Mouse (Mus musculus): ENCODE results near the gene Syndig1. TPM values are rescaled to one million over a fixed set of nuclear protein-coding genes. Genes with fewer than 3 reads are reported as not detected.

Syndig1 gene
- polyA plus RNA-seq, 1 experiment = 9.9 TPM

DNA sequence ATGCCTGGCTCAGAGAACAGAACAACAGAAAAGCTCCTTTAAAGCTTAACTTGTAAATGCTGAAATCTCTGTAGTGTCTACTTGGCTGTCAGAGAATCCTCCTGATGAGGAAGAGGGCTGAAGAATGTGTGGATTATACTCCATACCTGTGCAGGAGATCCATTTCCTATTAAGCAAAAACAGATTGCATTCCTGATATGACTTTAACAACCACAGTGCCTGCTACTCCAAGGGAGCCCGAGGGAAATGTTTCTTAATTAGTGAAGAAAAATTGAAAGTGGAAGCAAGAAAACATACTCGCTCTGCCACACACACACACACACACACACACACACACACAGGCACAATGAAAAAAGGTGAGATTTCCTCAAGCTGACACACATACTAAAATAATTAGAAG, 41.5 kb downstream of the Syndig1 start:
- DNase-seq (ENCODE audit: low read depth, low spot score) = no peak
- 62% methylated on average over 2 of the region's 2 CpGs for WGBS

DNA sequence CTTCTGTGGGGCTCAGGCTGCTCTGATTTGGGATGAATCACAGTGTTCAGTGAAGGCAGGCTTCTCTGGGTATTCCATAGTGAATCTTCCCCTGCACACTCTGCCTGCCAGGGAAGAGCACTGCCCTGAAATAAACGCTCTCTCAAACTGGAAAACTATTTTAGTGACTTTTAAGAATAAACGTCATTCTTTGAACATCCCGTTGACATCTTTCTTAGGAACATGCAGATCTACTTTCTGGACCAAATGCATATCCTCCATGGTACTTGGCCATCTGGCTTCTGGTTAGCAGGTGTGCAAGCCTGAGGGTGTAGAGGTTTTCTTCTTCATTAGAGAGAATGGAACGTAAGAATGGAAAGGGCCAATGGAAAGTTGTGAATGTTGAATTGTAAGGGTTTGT, 43.5 kb downstream of the Syndig1 start:
- no peak for DNase-seq (ENCODE audit: low read depth, low spot score)
- 76% methylated on average over 4 of the region's 4 CpGs for WGBS

DNA sequence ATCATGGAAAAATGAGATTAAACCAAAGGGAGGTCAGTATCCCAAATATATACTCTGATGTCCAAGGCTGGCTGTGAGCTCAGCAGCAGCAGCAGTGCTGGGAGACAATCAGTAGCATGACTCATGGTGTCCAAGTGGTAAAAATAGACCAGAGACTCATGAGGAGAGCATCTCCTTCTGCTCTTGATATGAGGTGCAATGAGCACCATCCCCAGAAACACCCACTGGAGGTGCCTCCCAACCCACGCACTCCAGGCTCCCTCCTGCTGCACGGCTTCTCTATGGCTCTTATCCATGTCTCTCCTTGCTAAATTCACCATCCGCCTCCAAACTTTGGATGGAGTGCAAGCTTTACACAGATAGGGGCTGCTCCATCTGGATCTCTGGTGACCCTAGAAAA, 44.3 kb downstream of the Syndig1 start:
- no peak for DNase-seq (ENCODE audit: low read depth, low spot score)
- WGBS = 80% methylated on average over 3 of the region's 3 CpGs

DNA sequence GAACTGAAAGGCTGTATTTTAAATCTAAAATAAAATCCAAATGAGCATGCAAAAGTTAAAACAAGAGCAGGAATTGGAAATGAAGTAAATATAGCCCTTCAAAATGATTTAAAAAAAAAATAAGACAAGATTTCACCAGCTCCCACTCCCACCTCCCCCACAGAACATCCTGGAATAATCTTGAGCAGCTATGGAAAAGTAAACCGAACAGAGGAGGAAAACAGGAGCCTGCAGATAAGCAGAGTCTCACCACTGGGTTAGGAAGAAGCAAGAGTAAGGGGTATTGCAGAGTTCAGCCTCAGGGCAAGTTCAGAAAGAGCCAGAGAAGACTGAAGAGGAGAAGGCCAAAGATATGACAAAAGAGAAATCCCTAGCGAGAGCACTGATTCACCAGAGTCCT, 48.9 kb downstream of the Syndig1 start:
- DNase-seq (ENCODE audit: low read depth, low spot score) = no peak
- WGBS = 61% methylated on average over 2 of the region's 2 CpGs

DNA sequence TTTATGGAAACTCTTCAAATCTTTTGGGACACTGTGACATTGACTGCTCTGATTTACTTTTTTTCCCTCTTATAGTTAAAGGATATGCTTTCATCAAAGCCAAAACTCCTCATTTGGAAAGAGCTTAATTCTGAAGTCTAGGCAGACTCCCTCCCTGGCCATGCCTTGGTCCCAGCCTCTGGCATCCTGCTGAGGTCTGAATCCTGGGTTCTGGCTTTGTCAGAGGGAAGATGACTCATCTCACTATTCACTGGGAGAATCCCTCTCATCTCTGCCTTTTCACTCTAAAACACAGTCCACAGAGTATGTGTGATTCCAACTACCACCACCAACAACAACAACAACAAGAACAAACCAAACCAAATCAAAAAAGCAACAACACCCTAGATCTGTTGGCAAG, 58.6 kb downstream of the Syndig1 start:
- no peak for DNase-seq (ENCODE audit: low read depth, low spot score)

DNA sequence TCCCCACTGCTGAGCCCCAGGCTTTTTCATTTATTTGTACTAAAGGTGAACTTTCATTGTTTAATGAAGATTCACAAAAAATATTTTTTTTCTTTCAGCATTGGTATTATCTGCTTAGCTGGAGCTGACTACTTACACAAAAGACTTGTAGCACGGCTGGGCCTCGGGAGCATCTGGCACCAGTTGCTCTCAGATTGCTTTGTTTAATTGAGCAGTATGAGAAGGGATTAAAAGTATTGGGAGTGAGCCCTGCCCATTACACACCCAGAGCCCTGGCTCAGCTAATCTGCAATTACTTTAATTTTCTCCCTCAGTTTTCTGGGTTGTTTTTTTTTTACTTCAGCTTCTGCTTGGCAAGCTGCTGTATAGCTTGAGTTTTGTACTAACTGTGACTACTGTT, 62.6 kb downstream of the Syndig1 start:
- WGBS = 65% methylated on average over 2 of the region's 2 CpGs
- no peak for DNase-seq (ENCODE audit: low read depth, low spot score)

DNA sequence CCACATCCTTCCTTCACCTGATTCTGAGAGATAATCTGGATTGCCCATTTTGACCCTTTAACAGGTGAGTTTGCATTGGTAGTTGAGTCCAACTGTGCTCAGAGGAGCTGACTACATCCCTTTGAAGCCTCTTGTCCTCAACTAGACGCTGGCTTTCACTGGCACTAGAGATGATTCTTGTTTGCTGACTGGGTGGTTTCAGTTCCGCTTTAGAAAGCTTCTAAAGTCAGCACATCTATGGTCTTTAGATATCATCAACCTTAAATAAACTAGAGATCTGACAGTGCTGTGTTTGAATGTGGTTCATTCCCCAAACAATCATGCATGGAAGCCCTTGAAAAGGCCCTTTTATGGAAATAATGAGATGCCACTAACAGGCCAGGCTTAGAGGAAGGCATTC, 67.3 kb downstream of the Syndig1 start:
- no peak for DNase-seq (ENCODE audit: low read depth, low spot score)
- WGBS = 62% methylated on average over 2 of the region's 2 CpGs

DNA sequence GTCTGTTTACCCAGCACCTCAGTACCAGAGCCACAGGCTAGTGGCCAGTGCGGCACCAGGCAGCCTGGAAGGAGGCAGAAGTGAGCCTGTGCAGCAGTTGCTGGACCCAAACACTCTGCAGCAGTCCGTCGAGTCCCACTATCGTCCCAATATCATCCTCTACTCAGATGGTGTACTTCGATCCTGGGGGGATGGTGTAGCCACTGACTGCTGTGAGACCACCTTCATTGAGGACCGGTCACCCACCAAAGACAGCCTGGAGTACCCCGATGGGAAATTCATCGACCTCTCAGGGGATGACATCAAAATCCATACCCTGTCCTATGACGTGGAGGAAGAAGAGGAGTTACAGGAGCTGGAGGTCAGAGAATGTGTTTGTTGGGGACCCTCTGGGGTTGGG, 70.6 kb downstream of the Syndig1 start:
- no peak for DNase-seq (ENCODE audit: low read depth, low spot score)
- WGBS = 85% methylated on average over 9 of the region's 9 CpGs

DNA sequence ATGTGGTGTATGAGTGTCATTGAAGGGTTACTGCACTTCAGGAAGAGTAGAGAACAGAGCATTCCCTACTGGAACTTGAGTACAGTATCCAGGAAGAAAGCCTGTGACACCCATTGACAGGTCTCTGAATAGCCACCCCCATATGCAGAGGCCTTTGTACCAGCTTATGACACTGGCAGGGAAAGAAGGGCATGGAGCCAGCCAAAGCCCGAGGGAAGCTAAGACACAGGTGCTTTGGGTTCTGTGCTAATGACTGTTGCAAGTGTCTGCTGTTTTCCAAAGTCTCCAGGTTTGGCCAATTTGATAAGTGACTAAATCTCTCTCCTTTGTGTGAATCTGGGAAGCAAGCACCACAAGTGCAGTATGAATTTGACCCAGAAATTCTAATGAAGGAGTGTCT, 71.6 kb downstream of the Syndig1 start:
- DNase-seq (ENCODE audit: low read depth, low spot score) = no peak
- 81% methylated on average over 1 of the region's 1 CpGs for WGBS

DNA sequence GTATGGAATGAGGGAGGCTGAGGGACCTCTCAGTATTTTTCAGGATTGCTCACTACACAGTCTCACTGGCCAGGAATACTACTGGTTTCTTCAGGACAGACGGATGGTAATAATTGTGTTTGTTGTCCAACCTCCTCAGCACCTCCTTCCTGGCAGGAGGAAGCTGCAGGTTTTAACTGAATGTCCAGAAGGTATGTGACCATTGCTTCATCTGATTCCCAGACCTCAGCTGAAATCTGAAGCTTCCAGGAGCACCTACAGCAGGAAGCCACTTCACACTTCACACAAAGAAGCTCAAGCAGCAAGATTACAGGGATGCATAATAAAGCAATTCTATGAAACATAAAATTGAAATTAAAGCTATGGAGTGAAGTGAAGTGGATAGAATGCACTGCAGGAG, 75.4 kb downstream of the Syndig1 start:
- no peak for DNase-seq (ENCODE audit: low read depth, low spot score)
- WGBS = 65% methylated on average over 1 of the region's 1 CpGs

DNA sequence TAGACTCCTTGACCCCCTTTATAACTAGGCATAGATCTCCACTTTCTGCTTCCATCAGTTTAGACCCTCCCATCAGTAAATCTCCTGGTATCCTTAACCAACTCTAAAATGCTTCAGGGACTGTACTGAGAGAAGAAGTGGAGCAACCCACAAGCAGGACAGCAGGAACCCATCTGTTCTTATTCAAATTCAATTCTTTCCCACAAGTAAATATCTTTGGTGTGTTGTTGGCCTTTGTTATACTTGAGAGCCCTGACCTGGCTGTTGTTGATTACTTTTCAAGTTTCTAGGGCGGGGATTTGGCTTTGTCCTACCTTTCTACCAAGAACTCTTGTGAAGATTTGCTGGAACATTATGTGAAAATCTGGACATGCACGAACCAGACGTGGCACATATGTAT, 77.7 kb downstream of the Syndig1 start:
- no peak for DNase-seq (ENCODE audit: low read depth, low spot score)
- WGBS = 71% methylated on average over 3 of the region's 3 CpGs

DNA sequence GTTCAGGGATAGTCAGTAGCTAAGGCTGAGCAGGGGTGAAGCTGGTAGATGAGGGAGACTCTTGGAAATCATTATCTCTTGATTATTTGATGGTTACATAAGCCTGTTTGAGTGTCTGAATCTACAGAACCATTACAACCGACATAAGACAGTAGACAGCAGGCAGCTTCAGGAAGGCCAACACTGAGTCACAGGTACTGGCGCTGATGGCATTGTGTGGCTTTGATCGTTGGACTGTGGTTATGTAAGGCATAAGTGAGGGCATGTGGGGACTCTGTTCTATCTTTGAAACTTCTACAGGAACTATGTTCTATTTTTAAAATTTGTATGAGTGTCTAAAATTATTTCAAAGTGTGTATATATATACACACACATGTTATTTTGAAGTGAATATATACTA, 88.2 kb downstream of the Syndig1 start:
- DNase-seq (ENCODE audit: low read depth, low spot score) = no peak
- WGBS = 69% methylated on average over 3 of the region's 3 CpGs

DNA sequence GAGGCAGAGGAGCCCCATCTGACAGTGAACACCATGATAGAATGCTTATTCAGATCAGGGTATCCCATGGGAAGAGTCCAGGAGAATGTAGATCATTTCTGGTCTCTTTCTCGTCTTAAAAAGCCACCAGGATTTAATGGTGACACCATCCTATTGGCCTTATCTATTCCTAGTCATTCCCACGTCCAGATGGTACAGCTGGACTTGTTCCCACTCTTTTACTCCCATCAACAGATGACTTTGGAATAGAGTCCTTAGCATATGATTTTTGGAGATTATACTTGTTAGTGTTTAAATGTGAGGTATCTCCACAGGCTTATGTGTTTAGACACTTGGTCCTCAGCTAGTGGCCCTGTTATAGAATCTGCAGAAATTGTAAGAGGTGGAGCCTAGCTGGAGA, 94.5 kb downstream of the Syndig1 start:
- 31% methylated on average over 2 of the region's 2 CpGs for WGBS
- no peak for DNase-seq (ENCODE audit: low read depth, low spot score)

DNA sequence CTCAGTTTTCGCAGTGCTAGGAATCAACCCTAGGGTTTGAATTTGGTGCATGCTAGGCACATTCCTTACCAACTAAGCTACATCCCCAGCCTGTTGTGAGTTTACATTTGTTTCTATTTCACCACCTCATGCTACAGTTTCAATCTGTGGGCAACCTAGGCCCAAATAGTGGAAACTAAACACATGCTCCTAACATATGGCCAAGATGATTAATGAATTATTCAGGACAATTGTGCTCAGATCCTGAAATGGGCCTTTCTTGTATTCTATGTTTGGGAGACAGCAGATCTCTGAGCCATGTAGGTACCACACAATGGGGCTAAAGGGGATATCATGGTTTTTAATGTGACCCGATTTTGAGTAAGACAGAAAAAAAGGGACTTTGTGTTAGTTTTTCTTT, 96.9 kb downstream of the Syndig1 start:
- 86% methylated on average over 2 of the region's 2 CpGs for WGBS
- DNase-seq (ENCODE audit: low read depth, low spot score) = no peak

DNA sequence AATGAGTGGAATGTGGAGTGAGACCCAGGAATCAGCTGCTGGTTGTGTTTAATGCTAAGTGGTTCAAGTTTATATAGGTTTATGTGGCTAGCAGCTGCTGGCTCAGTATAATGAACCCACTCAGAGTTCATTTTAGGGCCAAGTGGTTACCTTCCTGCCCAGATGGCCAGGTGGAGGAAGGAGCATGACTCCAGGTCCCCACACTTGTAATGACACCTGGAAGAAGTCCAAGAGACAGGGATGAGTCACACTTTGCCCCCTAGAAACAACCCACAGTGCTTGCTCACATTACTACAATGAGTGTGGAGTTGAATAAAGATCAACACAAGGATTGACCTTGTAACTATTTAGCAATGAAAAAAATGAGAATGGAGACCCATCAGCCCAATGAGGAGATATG, 98.0 kb downstream of the Syndig1 start:
- DNase-seq (ENCODE audit: low read depth, low spot score) = no peak

DNA sequence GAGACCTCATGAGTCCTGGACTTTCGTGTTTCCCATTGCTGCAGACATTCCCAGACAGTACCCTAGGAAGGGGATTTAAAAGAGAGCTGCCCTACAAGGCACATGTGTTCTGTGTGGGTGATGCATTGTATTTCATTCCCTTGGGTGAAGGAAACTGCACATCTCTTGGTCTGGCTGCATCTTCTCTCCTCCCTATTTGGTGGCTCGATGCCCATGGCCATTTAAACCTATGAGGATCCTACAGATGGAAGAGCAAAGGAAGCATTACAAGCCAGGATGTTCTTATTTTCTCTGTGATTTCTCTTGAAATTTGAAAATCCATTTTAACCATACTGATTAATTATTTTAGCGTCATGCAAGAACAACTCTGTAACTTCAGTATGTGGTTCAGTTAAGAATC, 98.5 kb downstream of the Syndig1 start:
- 84% methylated on average over 3 of the region's 3 CpGs for WGBS
- no peak for DNase-seq (ENCODE audit: low read depth, low spot score)

DNA sequence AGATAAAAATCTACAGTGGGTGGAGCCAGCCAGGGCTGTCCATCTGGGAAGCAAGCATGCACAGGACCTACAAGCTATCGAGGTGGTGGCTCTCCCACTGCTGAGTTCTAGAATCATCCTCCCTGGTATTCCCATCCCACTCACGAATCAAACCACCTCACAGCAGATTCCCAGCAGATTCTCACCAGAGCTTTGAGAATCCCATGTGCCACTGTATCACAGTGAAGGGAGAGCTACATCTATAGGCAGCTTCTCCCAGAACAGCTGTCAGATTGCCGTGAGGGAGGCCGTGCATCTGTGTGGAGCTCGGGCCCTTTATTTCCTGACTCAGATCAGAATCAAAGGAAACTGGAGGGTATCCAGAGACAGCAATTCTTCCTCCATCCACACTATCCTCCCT, 101.0 kb downstream of the Syndig1 start:
- WGBS = 81% methylated on average over 5 of the region's 5 CpGs
- no peak for DNase-seq (ENCODE audit: low read depth, low spot score)

DNA sequence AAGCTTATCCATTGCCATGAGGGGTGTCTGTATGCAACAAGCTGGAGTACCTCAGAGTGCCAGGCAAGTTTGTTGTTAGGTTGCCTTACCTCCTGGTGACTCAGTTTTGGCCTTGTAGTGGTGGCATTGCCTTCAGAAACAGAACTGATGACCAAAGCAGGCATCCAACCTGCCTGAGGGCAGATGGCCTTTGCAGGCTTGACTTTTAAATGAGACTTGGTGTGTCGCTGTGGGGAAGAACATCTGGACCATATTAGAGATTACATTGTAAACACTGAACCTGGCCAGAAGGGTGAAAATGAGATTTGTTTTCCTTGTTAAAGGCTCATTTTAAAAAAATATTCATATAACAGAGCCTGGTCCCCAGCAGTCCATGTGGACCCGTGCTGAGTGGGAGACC, 102.1 kb downstream of the Syndig1 start:
- no peak for DNase-seq (ENCODE audit: low read depth, low spot score)
- WGBS = 75% methylated on average over 2 of the region's 2 CpGs

DNA sequence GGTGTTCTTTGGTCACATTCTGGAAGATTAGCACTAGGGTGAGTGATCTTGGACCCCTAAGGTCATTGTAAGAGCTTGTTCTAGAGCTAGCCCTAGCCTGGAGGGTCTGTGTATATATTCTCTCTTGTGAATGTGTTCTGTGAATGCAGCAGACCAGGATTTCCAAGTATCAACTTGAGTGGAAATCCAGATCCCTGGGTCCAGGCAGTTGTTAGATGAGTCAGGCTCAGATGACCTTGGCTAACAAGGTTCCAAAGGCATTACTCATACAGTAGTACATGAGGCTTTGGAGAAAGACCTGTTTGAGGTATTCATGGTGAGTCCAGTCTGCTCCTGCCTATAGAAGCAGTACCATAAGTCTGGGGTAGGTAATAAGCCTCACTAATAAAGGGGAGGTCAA, 103.1 kb downstream of the Syndig1 start:
- DNase-seq (ENCODE audit: low read depth, low spot score) = no peak

DNA sequence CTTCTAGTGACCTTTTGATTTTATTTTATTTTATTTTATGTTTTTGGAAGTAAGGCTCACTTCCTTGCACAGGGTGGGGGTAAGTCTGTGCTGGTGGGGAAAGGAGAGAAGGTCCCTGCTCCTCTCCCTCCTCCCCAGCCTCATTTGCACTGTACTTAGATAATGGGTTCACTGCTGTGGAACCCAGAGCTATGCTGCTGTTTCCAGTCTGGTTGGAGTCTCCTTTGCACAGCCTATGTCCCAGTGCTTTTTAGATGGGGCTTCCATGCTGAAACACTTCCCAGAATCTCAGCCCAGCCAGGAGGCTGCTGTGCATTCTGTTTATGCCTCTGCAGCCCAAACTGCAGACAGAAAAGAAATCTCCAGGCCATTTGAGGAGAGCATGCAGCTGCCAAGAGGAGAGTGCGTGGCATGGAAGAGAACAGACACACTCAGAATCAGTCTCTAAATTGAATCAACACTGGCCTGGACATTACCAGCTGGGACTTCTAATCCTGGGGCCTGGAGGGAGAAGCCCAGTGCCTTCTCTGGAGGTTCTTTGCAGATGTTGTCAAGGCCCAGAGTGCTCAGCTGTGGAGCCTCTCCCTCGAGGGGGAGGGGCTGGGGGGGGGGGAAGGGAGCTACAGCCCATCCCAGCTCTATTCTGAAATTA, 104.4 kb downstream of the Syndig1 start:
- DNase-seq (ENCODE audit: low read depth, low spot score) = no peak
- WGBS = 26% methylated on average over 2 of the region's 2 CpGs

DNA sequence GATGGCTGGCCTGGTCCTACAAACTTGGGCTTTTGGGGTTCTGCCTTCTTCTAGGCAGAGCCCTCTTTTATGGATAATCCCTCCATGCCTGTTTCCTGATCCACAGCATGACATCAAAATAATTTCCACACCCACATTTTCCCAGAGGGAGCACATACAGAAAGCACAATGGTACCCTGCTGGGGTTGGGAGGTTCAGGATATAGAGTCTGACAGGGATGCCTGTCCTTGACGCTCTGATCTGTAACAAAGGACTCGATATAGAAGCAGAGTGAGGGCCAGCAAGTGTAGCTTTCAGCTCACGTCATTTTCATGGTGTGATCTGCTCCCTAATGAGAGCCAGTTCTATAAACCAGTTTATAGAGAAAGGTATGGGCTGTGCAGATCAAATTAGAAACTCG, 105.1 kb downstream of the Syndig1 start:
- 57% methylated on average over 4 of the region's 4 CpGs for WGBS
- no peak for DNase-seq (ENCODE audit: low read depth, low spot score)

DNA sequence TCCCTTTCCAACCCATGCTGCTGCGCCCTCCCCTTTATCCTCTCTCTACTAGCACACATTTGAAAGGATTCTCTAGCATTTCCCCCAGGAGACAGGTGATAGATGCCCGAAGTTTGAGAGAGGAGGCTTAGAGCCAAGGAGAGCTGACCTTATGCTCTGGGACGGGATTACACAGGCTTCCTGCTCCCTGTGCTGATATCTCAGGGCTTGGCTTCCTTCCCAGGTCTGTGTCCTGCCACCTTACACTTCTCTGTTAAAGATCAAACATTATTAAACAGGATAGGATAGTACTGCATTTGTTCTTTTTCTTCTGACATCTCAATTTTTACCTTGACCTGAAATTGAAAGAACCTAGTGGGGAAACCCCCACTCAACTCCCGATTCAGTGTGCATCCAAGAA, 109.8 kb downstream of the Syndig1 start:
- DNase-seq (ENCODE audit: low read depth, low spot score) = no peak
- WGBS = 46% methylated on average over 4 of the region's 4 CpGs

DNA sequence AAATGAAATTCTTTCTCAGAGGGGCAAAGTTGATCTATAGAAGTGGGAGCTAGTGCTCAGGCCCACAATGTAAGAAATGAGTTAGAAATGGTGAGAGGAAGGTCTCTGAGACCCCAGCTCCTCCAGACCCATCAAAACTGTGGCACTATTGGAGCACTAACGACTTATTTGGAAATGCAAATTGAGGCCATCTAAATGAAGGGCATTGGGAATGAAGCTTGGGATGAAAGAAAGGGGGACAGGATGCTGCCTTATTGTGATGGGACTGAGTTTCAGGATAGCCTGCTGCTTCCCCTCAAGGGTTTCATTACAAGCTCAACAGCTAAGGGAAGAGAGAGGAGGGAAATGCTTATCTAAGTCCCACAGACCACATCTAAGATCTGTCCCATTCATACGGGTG, 110.6 kb downstream of the Syndig1 start:
- DNase-seq (ENCODE audit: low read depth, low spot score) = no peak
- 66% methylated on average over 2 of the region's 2 CpGs for whole genome bisulfite sequencing
